Mouse (Mus musculus): ENCODE data around the gene Pcbp3.

The Pcbp3 gene

GRCm38 (mm10) chr10:76729631-76730620 lies 231.8 kb downstream of the Pcbp3 start:
- DNase-seq (ENCODE audit: low spot score) = peak; percentile 32

- peak; percentile 71 for DNase-seq (ENCODE audit: low spot score)
These were observed 233.3 kb downstream of the Pcbp3 start for GRCm38 (mm10) chr10:76728369-76728768.

- no peak for DNase-seq (ENCODE audit: low spot score)
These were observed 234.4 kb downstream of the Pcbp3 start for GRCm38 (mm10) chr10:76727301-76727700.

- DNase-seq (ENCODE audit: low spot score) = no peak
These were observed 234.8 kb downstream of the Pcbp3 start for GRCm38 (mm10) chr10:76726866-76727265.

- peak; percentile 24 for DNase-seq (ENCODE audit: low spot score)
These were observed 235.9 kb downstream of the Pcbp3 start, which contains the start of gene Col6a1 for GRCm38 (mm10) chr10:76725682-76726285. Col6a1 (minus strand) TSS chr10:76726168.

GRCm38 (mm10) chr10:76725097-76725496 lies 236.6 kb downstream of the Pcbp3 start:
- no peak for DNase-seq (ENCODE audit: low spot score)

GRCm38 (mm10) chr10:76724231-76724736 lies 237.4 kb downstream of the Pcbp3 start:
- DNase-seq (ENCODE audit: low spot score) = no peak

- no peak for DNase-seq (ENCODE audit: low spot score)
These were observed 238.8 kb downstream of the Pcbp3 start for GRCm38 (mm10) chr10:76722751-76723450.

GRCm38 (mm10) chr10:76721746-76722145 lies 239.9 kb downstream of the Pcbp3 start:
- no peak for DNase-seq (ENCODE audit: low spot score)

- DNase-seq (ENCODE audit: low spot score) = no peak
These were observed 240.5 kb downstream of the Pcbp3 start for GRCm38 (mm10) chr10:76721216-76721615.

- no peak for DNase-seq (ENCODE audit: low spot score)
These were observed 244.1 kb downstream of the Pcbp3 start for GRCm38 (mm10) chr10:76717631-76718030.

GRCm38 (mm10) chr10:76717026-76717425 lies 244.7 kb downstream of the Pcbp3 start:
- no peak for DNase-seq (ENCODE audit: low spot score)

- no peak for DNase-seq (ENCODE audit: low spot score)
These were observed 247.4 kb downstream of the Pcbp3 start for GRCm38 (mm10) chr10:76714303-76714702.

- no peak for DNase-seq (ENCODE audit: low spot score)
These were observed 249.2 kb downstream of the Pcbp3 start for GRCm38 (mm10) chr10:76712500-76712899.
